Mouse (Mus musculus) left cerebral cortex, adult 2 months (tissue): ENCODE results near the gene Arfgap2. TPM values are rescaled to one million over a fixed set of nuclear protein-coding genes. Genes with fewer than 3 reads are reported as not detected.
A peak's percentile ranks its signal among the peaks of the same experiment; 100 is the strongest.

Experiments used
- DNase-seq, 2 experiments: peaks; one replicate each; pipeline ENCODE4 v3.0.0; 2021 to 2022; ENCODE audit warnings: low spot score in 2 of 2, mixed read lengths in 1 of 2; ENCODE audit errors: extremely low spot score in 1 of 2
- H3K27ac ChIP-seq: fragments of 200-600 bp; 2 replicates; pipeline ENCODE4 v1.8.1; 2022
- H3K4me3 ChIP-seq: fragments of 200-600 bp; 2 replicates; pipeline ENCODE4 v1.8.1; 2022
- CTCF ChIP-seq: fragments of 200-600 bp; IDR thresholded peaks from 2 replicates; pipeline ENCODE4 v1.8.1; 2022; ENCODE audit warnings: antibody characterized with exemption, mild to moderate bottlenecking, moderate library complexity
- intact Hi-C: fragments of 180-260 bp; cut with DNase I; formaldehyde crosslinking; loops from one replicate; pipeline ENCODE4 v1.15.1; 2025
- total RNA-seq, 2 experiments: library from RNA; stranded (reverse); gene quantifications; 2 replicates each; pipeline ENCODE4 v1.2.3; 2021

The Arfgap2 gene
- total RNA-seq, 2 experiments from 2014 or later, result 73.9 to 81.8 TPM

GRCm38 (mm10) chr2:91291197-91292007, 26.6 kb downstream of the Arfgap2 start:
- intact Hi-C loops, result no loop called here
- no peak for DNase-seq
- no peak overlapping the region for H3K27ac ChIP-seq
- H3K4me3 ChIP-seq, result no peak overlapping the region
- no peak for TF ChIP-seq CTCF

- no peak overlapping the region for H3K4me3 ChIP-seq
Observed at GRCm38 (mm10) chr2:91294226-91294625, 29.5 kb downstream of the Arfgap2 start.

GRCm38 (mm10) chr2:91295895-91296294, 31.1 kb downstream of the Arfgap2 start:
- intact Hi-C loops, result no loop called here

More at GRCm38 (mm10) chr2:91294226-91294625, 29.5 kb downstream of the Arfgap2 start:
- H3K27ac ChIP-seq, result no peak overlapping the region
- no peak for DNase-seq
- TF ChIP-seq CTCF, result no peak
- intact Hi-C loops, result no loop called here

GRCm38 (mm10) chr2:91299156-91299555, 34.4 kb downstream of the Arfgap2 start:
- no peak for DNase-seq

More at GRCm38 (mm10) chr2:91295895-91296294, 31.1 kb downstream of the Arfgap2 start:
- no peak for DNase-seq
- no peak overlapping the region for H3K27ac ChIP-seq
- no peak for TF ChIP-seq CTCF
- no peak overlapping the region for H3K4me3 ChIP-seq

GRCm38 (mm10) chr2:91300784-91301183, 36.0 kb downstream of the Arfgap2 start:
- intact Hi-C loops, result no loop called here
- TF ChIP-seq CTCF, result no peak; the same call in 1 of the 2 replicates
- DNase-seq, result no peak
- no peak overlapping the region for H3K27ac ChIP-seq
- no peak overlapping the region for H3K4me3 ChIP-seq

More at GRCm38 (mm10) chr2:91299156-91299555, 34.4 kb downstream of the Arfgap2 start:
- no peak for TF ChIP-seq CTCF
- intact Hi-C loops, result no loop called here
- Histone ChIP-seq H3K4me3 (no peak overlapping the region), H3K27ac (no peak overlapping the region)

GRCm38 (mm10) chr2:91301836-91302235, 37.1 kb downstream of the Arfgap2 start:
- no peak overlapping the region for H3K4me3 ChIP-seq
- H3K27ac ChIP-seq, result no peak overlapping the region
- peak; percentile 1; the same call in 1 of the 2 replicates for TF ChIP-seq CTCF
- DNase-seq, result no peak
- intact Hi-C loops, result no loop called here

GRCm38 (mm10) chr2:91302845-91303244, 38.1 kb downstream of the Arfgap2 start:
- Histone ChIP-seq H3K27ac (peak overlapping the region; percentile 59), H3K4me3 (no peak overlapping the region)
- no peak for TF ChIP-seq CTCF
- intact Hi-C loops, result no loop called here
- DNase-seq, result peak in 1 of 2 experiments; percentile 44

GRCm38 (mm10) chr2:91305926-91306325, 41.2 kb downstream of the Arfgap2 start:
- intact Hi-C loops, result no loop called here

GRCm38 (mm10) chr2:91306589-91306988, 41.8 kb downstream of the Arfgap2 start:
- intact Hi-C loops, result no loop called here
- TF ChIP-seq CTCF, result no peak
- DNase-seq, result no peak
- no peak overlapping the region for H3K27ac ChIP-seq
- H3K4me3 ChIP-seq, result no peak overlapping the region

More at GRCm38 (mm10) chr2:91305926-91306325, 41.2 kb downstream of the Arfgap2 start:
- no peak overlapping the region for H3K4me3 ChIP-seq
- no peak overlapping the region for H3K27ac ChIP-seq
- DNase-seq, result no peak
- no peak for TF ChIP-seq CTCF

GRCm38 (mm10) chr2:91308680-91309079, 43.9 kb downstream of the Arfgap2 start:
- intact Hi-C loops, result no loop called here

GRCm38 (mm10) chr2:91309546-91309945, 44.8 kb downstream of the Arfgap2 start:
- Histone ChIP-seq H3K27ac (no peak overlapping the region), H3K4me3 (no peak overlapping the region)
- DNase-seq, result no peak
- no peak for TF ChIP-seq CTCF
- intact Hi-C loops, result no loop called here

More at GRCm38 (mm10) chr2:91308680-91309079, 43.9 kb downstream of the Arfgap2 start:
- no peak for TF ChIP-seq CTCF
- H3K4me3 ChIP-seq, result no peak overlapping the region
- no peak for DNase-seq
- no peak overlapping the region for H3K27ac ChIP-seq

- H3K4me3 ChIP-seq, result no peak overlapping the region
- DNase-seq, result no peak
- TF ChIP-seq CTCF, result no peak
- 0 out of 2 replicates have a peak overlapping the region, but pooled peaks have one; percentile 12 for H3K27ac ChIP-seq
- intact Hi-C loops, result no loop called here
Observed at GRCm38 (mm10) chr2:91312578-91313311, 48.0 kb downstream of the Arfgap2 start.
